Mouse (Mus musculus) retina, postnatal 7 days (tissue): Measurements from ENCODE around the gene Sds.

Source experiments
- DNase-seq: peaks from one replicate; pipeline ENCODE4 v3.0.0-alpha.2; 2012; ENCODE audit warnings: low read depth, low spot score

Sds gene

GRCm38 (mm10) chr5:120476296-120476695 is at the start of gene Sds:
Sds (plus strand) TSS chr5:120476526.
- DNase-seq = no peak

GRCm38 (mm10) chr5:120426572-120426971 is 49.8 kb upstream of the Sds start:
- DNase-seq = no peak

GRCm38 (mm10) chr5:120427451-120427938 is 48.8 kb upstream of the Sds start:
- no peak for DNase-seq

GRCm38 (mm10) chr5:120428189-120428838 is 48.0 kb upstream of the Sds start:
- no peak for DNase-seq

GRCm38 (mm10) chr5:120428990-120429389 is 47.3 kb upstream of the Sds start:
- DNase-seq = no peak

- no peak for DNase-seq
Observed at GRCm38 (mm10) chr5:120429692-120430091, 46.6 kb upstream of the Sds start.

GRCm38 (mm10) chr5:120431001-120431583 is 45.2 kb upstream of the Sds start:
- no peak for DNase-seq

GRCm38 (mm10) chr5:120431649-120432485 is 44.5 kb upstream of the Sds start, which contains the start of gene Lhx5:
Lhx5 (plus strand) TSS chr5:120431699.
- no peak for DNase-seq

GRCm38 (mm10) chr5:120432486-120433015 is 43.8 kb upstream of the Sds start:
- DNase-seq = no peak

GRCm38 (mm10) chr5:120433135-120433760 is 43.1 kb upstream of the Sds start:
- no peak for DNase-seq

GRCm38 (mm10) chr5:120434231-120434735 is 42.0 kb upstream of the Sds start:
- no peak for DNase-seq

GRCm38 (mm10) chr5:120435006-120435681 is 41.2 kb upstream of the Sds start:
- no peak for DNase-seq

- DNase-seq = no peak
Observed at GRCm38 (mm10) chr5:120435731-120436501, 40.4 kb upstream of the Sds start.

GRCm38 (mm10) chr5:120436885-120437495 is 39.3 kb upstream of the Sds start:
- no peak for DNase-seq

- no peak for DNase-seq
Observed at GRCm38 (mm10) chr5:120437539-120437938, 38.8 kb upstream of the Sds start.

GRCm38 (mm10) chr5:120437986-120438385 is 38.3 kb upstream of the Sds start:
- DNase-seq = no peak

GRCm38 (mm10) chr5:120438469-120438868 is 37.9 kb upstream of the Sds start:
- DNase-seq = no peak

- no peak for DNase-seq
Observed at GRCm38 (mm10) chr5:120438991-120439710, 37.2 kb upstream of the Sds start.
